Mouse (Mus musculus) left cerebral cortex, adult 9 months (tissue): ENCODE results near the gene Rab7b.

ENCODE experiments used
- DNase-seq, 2 experiments: peaks; one replicate each; pipeline ENCODE4 v3.0.0; 2022; ENCODE audit warnings: low spot score in 2 of 2

Gene Rab7b

GRCm38 (mm10) chr1:131695308-131695707, 6.8 kb downstream of the Rab7b start:
- DNase-seq, result no peak

- peak in 1 of 2 experiments; percentile 23 for DNase-seq
Observed at GRCm38 (mm10) chr1:131696325-131696724, 7.8 kb downstream of the Rab7b start.

- DNase-seq, result no peak
Observed at GRCm38 (mm10) chr1:131698770-131699169, 10.3 kb downstream of the Rab7b start.

DNA sequence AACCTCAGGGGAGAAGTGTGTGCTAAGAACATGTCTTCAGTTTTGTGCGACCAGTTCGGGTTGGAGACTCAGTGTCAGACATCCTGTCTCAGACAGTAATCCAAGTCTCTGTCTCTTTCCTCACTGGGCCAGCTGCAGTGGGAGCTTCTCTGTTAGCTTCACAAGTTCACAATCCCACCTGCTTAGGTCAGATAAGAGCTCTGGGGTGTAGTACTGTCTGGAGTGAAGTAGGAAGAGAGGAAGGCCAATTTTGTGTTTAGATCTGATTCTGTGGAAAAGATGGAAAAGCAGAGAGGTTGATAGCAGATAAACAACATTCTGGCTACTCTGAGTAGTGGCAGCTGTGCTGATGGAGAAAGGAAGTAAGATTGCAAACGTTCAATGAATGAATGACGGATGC, 11.1 kb downstream of the Rab7b start:
- no peak for DNase-seq

- no peak for DNase-seq
Observed at GRCm38 (mm10) chr1:131700447-131700846, 12.0 kb downstream of the Rab7b start.

DNA sequence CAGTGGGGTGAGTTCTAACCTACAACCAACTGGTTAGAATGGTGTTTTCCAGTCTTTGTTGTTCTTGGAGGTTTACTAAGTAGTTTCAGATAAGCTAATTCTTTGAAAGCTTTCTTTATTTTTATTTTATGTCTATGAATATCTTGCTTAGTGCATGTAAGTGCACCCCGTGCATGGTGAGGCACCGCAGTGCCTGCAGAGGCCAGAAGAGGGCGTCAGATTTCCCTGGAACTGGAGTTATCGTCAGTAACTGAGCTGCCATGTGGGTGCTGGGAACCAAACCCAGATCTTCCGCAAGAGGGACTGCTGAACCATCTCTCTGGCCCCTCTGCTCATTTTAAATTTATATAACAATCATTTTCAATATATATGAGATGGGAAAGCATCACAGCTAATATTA, 12.9 kb downstream of the Rab7b start:
- no peak for DNase-seq

GRCm38 (mm10) chr1:131702094-131702766, 13.7 kb downstream of the Rab7b start:
- DNase-seq, result no peak

- DNase-seq, result no peak
Observed at GRCm38 (mm10) chr1:131703482-131703881, 15.0 kb downstream of the Rab7b start.

GRCm38 (mm10) chr1:131708338-131708737, 19.8 kb downstream of the Rab7b start:
- DNase-seq, result peak in 1 of 2 experiments; percentile 25

DNA sequence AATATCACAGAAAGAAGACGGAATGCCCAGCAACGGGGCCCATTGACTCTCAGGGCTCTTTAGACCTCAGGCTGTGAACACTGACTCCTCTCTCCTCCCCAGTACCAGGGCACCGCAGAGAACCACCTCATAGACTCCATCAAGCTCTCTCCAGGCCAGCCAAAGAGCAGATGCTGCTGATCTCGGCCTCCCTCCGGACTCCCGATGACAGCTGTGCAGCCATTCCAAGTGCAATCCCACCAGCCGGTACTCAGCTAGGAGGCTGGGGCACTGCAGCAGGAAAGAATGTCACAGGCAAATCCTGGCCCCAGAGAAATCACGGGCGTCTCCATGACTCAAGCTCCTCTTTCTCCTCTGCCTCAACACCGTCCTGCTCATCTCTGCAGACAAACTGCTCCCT, 23.0 kb downstream of the Rab7b start:
- DNase-seq, result no peak

DNA sequence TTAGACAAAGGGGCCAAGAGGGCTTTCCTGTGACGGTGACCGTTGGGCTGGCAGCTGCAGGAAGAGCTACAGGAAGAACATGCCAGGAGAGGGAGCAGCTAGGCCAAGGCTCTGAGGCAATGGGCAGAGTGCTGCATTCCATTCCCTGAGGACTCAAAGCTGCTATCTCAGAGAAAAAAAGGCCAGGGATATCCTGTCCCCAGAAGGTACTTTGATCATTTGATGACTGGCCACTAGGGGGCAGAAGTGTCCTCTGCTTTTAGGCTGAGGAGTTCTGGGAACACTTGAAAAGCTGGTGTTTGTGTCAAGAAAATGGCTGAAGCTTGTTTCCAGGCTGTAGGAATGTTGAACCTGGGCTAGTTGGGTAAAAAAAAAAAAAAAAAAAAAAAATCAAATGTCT, 23.9 kb downstream of the Rab7b start:
- DNase-seq, result peak in 1 of 2 experiments; percentile 92

DNA sequence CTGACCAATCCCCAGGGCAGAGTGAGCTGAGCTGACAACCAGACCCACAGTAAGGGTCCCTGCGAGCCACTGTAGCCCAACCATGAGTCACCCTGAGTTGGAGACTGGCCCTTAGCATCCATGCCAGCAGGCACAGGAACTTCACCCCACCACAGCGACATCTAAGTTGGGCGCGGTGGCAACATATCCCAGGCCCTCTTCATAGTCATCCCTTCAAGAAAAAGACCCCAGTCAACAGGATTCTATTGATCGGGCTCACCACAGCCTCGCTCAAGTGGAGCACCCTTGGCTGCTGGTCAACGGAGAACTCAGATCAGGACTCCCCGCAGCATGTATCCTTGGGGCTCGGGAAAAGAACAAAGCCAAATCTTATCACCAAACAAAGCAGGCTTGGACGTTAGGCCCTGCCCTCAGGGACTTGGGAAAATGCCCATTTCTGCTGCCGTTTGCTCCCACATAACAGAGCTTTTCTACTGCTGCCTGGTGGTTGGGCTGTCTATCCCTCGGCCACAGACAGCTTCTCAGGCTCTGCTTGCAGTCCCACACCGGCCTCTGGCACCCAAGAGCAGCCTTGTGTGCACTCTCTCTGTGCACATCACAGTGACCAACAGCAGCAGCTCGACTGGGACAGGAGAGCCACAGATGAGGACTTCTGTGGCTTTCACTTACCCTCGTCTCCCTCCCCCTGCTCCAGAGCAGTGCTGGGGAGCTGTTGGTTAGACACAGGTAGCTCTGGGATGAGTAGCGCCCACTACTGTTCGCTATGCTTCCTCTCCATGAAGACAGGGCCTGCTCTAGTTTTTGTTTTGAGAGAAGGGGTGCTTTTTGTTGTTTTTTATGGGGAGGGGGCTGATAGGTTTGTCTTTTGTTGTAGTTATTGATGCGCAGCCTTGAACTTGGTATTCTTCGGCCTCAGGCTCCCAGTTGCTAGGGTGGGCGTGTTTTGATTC, 26.2 kb downstream of the Rab7b start:
- DNase-seq, result no peak

DNA sequence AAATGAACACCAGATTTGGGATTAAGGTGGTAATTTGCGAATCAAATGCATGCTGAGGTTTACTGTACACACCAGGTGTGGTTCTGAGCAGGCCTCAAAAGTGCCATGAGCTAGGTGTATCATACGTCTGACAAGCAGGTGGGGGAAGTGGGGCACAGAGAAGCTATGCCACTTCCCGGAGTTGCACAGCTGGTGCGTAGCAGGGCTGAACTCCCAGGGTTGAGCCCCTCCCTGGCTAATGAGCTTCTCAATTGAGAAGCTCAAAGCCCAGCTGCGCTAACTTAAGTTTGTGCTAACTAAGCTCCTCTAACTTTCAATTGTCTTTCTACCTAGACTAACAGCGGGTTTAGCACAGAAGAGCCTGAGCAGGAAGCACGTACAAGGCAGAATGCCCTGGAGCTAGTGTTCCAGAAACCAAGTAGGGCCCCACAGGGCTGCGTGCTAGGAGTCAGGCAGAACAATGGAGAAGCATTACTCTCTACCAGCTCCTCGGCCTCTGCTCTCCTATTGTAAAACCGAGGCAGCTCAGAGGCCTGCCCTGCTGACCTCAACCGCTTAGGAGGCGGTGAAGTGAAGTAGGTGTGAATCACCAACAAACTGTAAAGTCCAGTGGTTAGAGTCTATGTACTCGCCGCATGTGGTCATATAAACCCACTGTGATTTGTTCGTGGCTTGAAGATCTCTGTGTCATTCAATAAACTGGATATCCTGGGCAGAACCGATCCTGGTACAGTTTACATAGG, 30.6 kb downstream of the Rab7b start:
- DNase-seq, result no peak

- DNase-seq, result no peak
Observed at GRCm38 (mm10) chr1:131721989-131722388, 33.5 kb downstream of the Rab7b start.

- DNase-seq, result no peak
Observed at GRCm38 (mm10) chr1:131723549-131723948, 35.1 kb downstream of the Rab7b start.

DNA sequence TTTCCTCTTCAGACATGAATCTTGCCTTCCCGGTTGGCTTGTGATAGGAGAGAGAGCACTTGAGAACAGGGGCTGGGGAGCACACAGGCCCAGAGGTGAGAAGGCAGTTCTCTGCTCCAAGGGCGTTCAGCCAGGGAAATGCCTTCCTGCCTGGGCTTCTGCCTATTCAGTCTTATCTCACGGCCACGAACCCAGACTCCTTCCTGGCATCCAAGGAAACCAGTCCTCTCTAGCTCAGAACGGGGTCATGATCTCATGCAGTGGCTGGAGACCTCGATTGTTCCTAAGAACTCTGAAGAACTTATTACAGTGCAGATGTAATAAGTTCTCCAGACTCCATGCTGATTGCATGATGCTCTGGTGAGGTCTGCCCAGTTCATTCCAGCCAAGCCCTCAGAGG, 38.1 kb downstream of the Rab7b start:
- no peak for DNase-seq

- no peak for DNase-seq
Observed at GRCm38 (mm10) chr1:131730639-131731437, 42.3 kb downstream of the Rab7b start.

- DNase-seq, result no peak
Observed at GRCm38 (mm10) chr1:131733474-131734180, 45.1 kb downstream of the Rab7b start.

DNA sequence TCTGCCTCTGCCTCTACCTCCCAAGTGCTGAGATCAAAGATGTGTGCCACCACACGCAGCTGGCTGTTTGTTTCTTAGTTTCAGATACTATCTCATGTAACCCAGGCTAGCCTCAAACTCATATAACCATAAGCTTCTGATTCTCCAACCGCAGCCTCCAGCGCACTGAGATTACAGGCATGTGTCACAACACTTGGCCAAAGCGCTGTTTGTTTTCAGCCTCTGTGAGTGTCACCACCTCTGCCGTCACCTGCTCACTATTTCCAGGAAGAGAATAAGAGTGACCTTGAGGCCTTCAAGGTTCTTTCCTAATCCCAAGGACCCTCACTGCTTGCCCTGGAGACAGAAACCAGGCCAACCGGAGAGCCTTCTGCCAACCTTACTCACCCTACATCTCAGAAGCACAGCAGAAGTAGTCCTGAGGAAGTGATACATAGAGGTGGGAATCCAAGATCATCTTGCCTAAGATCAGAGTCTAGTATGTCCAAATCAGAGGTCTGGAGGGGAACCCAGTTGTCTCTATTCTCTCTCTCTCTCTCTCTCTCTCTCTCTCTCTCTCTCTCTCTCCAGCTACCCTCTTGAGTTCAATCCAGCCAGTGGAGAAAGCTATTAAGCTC, 46.3 kb downstream of the Rab7b start:
- no peak for DNase-seq

DNA sequence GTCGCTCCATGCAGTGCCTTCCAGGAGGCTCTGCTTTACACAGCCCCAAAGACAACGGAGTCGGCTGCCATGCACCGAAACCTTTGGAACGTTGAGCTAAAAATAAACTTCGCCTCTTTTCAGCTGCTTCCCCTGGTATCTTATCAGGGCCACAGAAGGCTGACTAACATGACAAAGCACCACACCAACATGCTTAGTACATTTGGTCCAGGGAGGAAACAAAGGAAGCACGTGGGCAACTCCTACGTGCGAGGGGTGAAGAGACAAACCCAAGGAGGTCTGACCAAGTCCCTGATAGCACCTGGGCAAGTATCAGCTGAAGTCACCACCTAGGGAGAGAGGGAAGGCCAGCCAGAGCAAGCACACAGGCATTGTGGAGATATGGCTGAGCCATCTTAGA, 48.0 kb downstream of the Rab7b start:
- no peak for DNase-seq
